Mouse (Mus musculus): ENCODE measurements around the gene Ebp.

The Ebp gene

DNA sequence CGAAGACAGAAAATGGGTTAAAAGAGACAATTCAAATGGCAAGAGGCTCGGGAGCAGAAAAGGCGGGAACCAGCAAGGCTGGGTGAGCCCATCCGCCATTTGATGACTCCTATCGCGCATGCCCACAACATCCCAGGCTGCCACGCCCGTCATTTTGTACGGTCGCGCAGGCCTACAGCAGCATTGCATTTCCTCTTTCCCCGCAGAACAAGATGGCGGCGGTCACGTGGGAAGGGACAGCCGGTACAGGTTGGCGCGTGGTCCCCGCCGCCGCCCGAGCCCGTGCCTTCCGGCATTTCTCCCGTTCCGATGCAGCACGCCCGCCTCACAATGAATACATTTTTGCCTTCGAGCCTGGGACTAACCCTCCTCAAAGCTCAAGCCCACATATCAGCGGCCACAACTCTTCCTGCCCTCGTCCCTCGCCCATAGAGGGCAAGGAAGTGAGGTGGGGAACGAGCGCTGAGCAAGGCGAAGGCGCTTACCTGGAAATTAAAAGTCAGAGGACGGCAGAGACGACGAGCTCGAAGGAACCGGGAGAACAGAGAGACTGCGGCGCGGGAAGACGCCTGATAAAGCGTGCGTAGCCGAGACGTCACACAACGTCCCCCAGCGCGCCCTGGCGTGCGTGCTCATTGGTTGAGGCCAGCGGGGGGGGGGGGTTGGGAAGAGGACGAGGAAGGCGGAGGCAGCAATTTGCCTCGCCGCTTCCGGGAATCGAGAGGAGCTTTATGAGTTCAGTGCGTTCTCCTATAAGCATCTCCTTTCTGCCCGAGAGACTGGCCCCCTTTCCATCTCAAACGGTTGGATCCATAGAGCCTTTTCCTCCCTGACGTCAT, 47.9 kb downstream of the Ebp start, which contains the start of gene Rbm3:
Gene Rbm3, minus strand, starts transcription at position 728 of the 839 bp plus-strand sequence.
- no peak for TF ChIP-seq GATA4 (IDR thresholded peaks at IDR 0.05; ENCODE audit: insufficient replicate concordance, low read length)

DNA sequence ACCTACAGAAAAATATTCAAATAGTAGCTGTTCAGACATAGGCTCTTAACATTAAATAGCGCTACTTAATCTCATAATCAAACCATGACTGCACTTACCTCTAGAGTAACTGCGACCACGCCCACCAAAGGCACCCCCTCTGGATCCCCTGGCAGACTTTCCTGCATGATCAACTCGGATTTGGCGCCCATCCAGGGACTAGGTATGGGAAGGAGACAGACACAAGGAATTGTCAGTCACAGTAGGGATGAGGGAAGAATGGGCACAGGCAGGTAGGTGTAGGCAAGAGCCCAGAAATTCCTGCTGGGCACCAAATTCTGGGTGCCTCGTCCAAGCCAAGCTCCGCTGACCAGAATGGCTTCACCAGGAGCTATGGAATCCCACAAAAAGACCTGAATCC, 49.6 kb downstream of the Ebp start:
- TF ChIP-seq GATA4 (IDR thresholded peaks at IDR 0.05; ENCODE audit: insufficient replicate concordance, low read length) = no peak

DNA sequence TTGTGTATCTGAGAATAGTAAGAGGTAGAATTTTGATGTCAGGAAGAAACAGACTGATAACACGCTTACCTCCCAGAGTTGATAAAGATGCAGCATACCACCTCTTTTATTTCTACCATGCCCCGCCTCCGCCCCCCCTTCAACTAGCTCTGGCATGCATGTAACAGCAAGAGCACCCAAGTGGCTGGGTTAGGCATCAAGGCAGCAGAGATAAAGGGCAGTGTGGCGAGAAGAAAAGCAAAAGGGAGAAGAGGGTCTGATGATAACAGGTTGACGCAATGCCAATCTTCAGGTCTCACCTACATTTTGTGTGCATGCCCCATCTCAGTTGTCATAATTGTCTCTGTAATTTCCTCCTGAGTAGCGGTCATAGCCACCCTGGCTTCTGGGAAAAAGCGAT, 50.4 kb downstream of the Ebp start:
- TF ChIP-seq GATA4 (IDR thresholded peaks at IDR 0.05; ENCODE audit: insufficient replicate concordance, low read length) = no peak

DNA sequence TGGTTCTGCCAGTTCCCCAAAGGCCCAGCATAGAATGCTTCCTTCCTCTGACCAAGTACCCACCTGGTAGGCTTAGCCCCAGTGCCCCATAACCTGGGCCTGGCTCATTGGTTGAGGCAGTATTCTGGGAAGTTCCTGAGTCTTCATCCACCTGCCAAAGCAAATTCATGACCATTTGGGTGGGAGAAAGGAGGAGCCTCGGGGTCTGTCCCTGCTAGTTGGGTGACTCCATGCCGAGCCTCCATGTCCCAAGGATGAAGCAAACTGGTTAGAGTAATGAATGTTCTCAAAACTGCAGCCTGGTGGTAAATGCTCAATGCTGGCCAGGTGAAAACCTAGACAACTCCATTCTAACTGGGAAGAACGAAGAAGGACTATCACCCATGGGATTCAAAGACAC, 52.3 kb downstream of the Ebp start:
- no peak for TF ChIP-seq GATA4 (IDR thresholded peaks at IDR 0.05; ENCODE audit: insufficient replicate concordance, low read length)

DNA sequence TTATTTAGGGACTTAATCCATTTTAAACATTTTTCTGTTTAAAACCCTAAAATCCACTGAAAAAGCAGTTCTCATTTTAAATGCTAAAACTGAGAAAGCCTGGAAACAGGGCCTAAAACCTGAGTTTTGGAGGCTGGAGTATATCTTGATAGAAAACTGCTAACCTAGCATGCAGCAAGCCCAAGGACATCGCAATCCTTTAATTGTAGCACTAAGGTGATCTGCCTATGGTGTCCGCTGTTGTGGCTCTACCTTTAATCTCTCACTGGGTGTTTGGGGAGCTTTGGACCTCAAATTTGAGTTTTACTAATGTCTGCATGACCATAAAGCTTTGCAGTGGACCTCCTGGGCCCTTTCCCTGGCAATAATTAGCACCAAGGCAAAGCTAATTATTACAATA, 52.9 kb downstream of the Ebp start:
- TF ChIP-seq GATA4 (IDR thresholded peaks at IDR 0.05; ENCODE audit: insufficient replicate concordance, low read length) = no peak

DNA sequence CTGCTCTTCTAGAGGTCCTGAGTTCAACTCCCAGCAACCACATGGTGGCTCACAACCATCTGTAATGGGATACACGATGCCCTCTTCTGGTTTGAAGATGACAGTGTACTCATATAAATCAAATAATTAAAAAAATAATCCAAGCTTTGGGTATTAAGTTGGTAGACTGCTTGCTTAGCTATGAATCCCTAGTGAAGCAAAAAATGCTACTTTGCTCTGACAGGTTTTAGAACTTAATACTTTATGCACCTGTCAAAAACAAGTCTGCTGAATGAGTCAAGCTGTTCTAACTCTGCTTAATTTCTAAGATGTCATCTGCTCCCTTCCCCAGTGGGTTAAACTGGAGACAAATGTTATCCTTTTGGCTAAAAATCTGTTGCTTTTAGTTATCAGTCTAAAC, 53.8 kb downstream of the Ebp start:
- TF ChIP-seq GATA4 (IDR thresholded peaks at IDR 0.05; ENCODE audit: insufficient replicate concordance, low read length) = no peak

DNA sequence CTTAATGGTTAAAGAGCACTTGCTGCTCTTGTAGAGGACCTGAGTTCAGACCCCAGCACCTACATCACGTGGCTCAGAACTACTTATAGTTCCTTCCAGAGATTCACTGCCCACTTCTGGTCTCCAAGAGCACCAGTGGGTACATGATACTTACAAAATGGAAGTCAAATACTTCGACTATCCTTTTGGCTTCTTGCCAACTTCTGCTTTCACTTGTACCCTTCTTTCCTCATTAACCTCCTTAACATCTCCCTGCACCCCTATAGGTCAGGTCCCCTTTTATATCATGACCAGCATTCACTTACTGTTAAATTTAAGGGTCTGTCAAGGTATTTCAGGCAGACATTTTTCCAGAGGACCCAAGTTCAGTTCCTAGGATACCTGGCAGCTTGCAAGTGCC, 57.4 kb downstream of the Ebp start:
- no peak for TF ChIP-seq GATA4 (IDR thresholded peaks at IDR 0.05; ENCODE audit: insufficient replicate concordance, low read length)
